Mouse (Mus musculus): Measurements from ENCODE around the gene Man2a1. TPM values are rescaled to one million over a fixed set of nuclear protein-coding genes. Genes with fewer than 3 reads are reported as not detected.

The Man2a1 gene
- polyA plus RNA-seq, 1 experiment from 2014 or later: 4.8 TPM

- Histone ChIP-seq H3K4me1 (ENCODE audit: control insufficient read depth, insufficient read depth, low read length) (no peaks in the 10 kb centered on the region), H3K4me2 (ENCODE audit: low read depth, severe bottlenecking) (no peak overlapping the region), H3K27ac (replicated peaks; ENCODE audit: low read depth, low read length) (no peak overlapping the region), H3K36me3 (ENCODE audit: control insufficient read depth, insufficient read depth, low read length) (no peaks in the 10 kb centered on the region), H3K9ac (ENCODE audit: low read length) (no peak overlapping the region), H3K4me3 (ENCODE audit: low read depth, low read length) (no peak overlapping the region), H3K9me3 (ENCODE audit: control insufficient read depth, low read length) (no peaks in the 10 kb centered on the region), H3K27me3 (ENCODE audit: control insufficient read depth, insufficient read depth, low read length) (no peaks in the 10 kb centered on the region)
- WGBS: 94% methylated on average over 11 of the region's 11 CpGs
- DNase-seq (ENCODE audit: low spot score) (no peak), ATAC-seq (ENCODE audit: insufficient number of reproducible peaks, low FRiP score, low TSS enrichment, low read depth) (no peak)
Observed at GRCm38 (mm10) chr17:64622352-64622886, 21.9 kb downstream of the Man2a1 start.

- H3K4me3 ChIP-seq (ENCODE audit: low read depth, low read length): no peak overlapping the region
- WGBS: 83% methylated on average over 15 of the region's 15 CpGs
- H3K4me1 ChIP-seq (ENCODE audit: control insufficient read depth, insufficient read depth, low read length): no peaks in the 10 kb centered on the region
- no peaks in the 10 kb centered on the region for H3K9me3 ChIP-seq (ENCODE audit: control insufficient read depth, low read length)
- no peak overlapping the region for H3K27ac ChIP-seq (replicated peaks; ENCODE audit: low read depth, low read length)
- no peak overlapping the region for H3K9ac ChIP-seq (ENCODE audit: low read length)
- H3K27me3 ChIP-seq (ENCODE audit: control insufficient read depth, insufficient read depth, low read length): no peaks in the 10 kb centered on the region
- H3K4me2 ChIP-seq (ENCODE audit: low read depth, severe bottlenecking): no peak overlapping the region
- ATAC-seq (ENCODE audit: insufficient number of reproducible peaks, low FRiP score, low TSS enrichment, low read depth) (no peak), DNase-seq (ENCODE audit: low spot score) (no peak)
- no peaks in the 10 kb centered on the region for H3K36me3 ChIP-seq (ENCODE audit: control insufficient read depth, insufficient read depth, low read length)
Observed at GRCm38 (mm10) chr17:64624439-64624838, 23.9 kb downstream of the Man2a1 start.

- no peaks in the 10 kb centered on the region for H3K9me3 ChIP-seq (ENCODE audit: control insufficient read depth, low read length)
- no peaks in the 10 kb centered on the region for H3K36me3 ChIP-seq (ENCODE audit: control insufficient read depth, insufficient read depth, low read length)
- DNase-seq (ENCODE audit: low spot score): no peak
- H3K9ac ChIP-seq (ENCODE audit: low read length): no peak overlapping the region
- no peaks in the 10 kb centered on the region for H3K27me3 ChIP-seq (ENCODE audit: control insufficient read depth, insufficient read depth, low read length)
- H3K4me2 ChIP-seq (ENCODE audit: low read depth, severe bottlenecking): no peak overlapping the region
- no peak overlapping the region for H3K27ac ChIP-seq (replicated peaks; ENCODE audit: low read depth, low read length)
- no peak overlapping the region for H3K4me3 ChIP-seq (ENCODE audit: low read depth, low read length)
- no peak for ATAC-seq (ENCODE audit: insufficient number of reproducible peaks, low FRiP score, low TSS enrichment, low read depth)
- H3K4me1 ChIP-seq (ENCODE audit: control insufficient read depth, insufficient read depth, low read length): no peaks in the 10 kb centered on the region
- 72% methylated on average over 5 of the region's 5 CpGs for WGBS
Observed at GRCm38 (mm10) chr17:64628796-64629195, 28.3 kb downstream of the Man2a1 start.

GRCm38 (mm10) chr17:64629486-64629885, 28.9 kb downstream of the Man2a1 start:
- ATAC-seq (ENCODE audit: insufficient number of reproducible peaks, low FRiP score, low TSS enrichment, low read depth): no peak

GRCm38 (mm10) chr17:64630506-64630905, 30.0 kb downstream of the Man2a1 start:
- Histone ChIP-seq H3K27me3 (ENCODE audit: control insufficient read depth, insufficient read depth, low read length) (no peaks in the 10 kb centered on the region), H3K4me3 (ENCODE audit: low read depth, low read length) (no peak overlapping the region), H3K9me3 (ENCODE audit: control insufficient read depth, low read length) (no peaks in the 10 kb centered on the region), H3K4me1 (ENCODE audit: control insufficient read depth, insufficient read depth, low read length) (no peaks in the 10 kb centered on the region), H3K27ac (replicated peaks; ENCODE audit: low read depth, low read length) (no peak overlapping the region), H3K4me2 (ENCODE audit: low read depth, severe bottlenecking) (no peak overlapping the region), H3K9ac (ENCODE audit: low read length) (no peak overlapping the region), H3K36me3 (ENCODE audit: control insufficient read depth, insufficient read depth, low read length) (no peaks in the 10 kb centered on the region)
- WGBS: 93% methylated on average over 12 of the region's 12 CpGs
- DNase-seq (ENCODE audit: low spot score): no peak
- no peak for ATAC-seq (ENCODE audit: insufficient number of reproducible peaks, low FRiP score, low TSS enrichment, low read depth)

More at GRCm38 (mm10) chr17:64629486-64629885, 28.9 kb downstream of the Man2a1 start:
- no peaks in the 10 kb centered on the region for H3K9me3 ChIP-seq (ENCODE audit: control insufficient read depth, low read length)
- H3K4me3 ChIP-seq (ENCODE audit: low read depth, low read length): no peak overlapping the region
- no peaks in the 10 kb centered on the region for H3K36me3 ChIP-seq (ENCODE audit: control insufficient read depth, insufficient read depth, low read length)
- WGBS: 78% methylated on average over 5 of the region's 5 CpGs
- DNase-seq (ENCODE audit: low spot score): no peak
- H3K27ac ChIP-seq (replicated peaks; ENCODE audit: low read depth, low read length): no peak overlapping the region
- no peak overlapping the region for H3K9ac ChIP-seq (ENCODE audit: low read length)
- no peaks in the 10 kb centered on the region for H3K4me1 ChIP-seq (ENCODE audit: control insufficient read depth, insufficient read depth, low read length)
- no peaks in the 10 kb centered on the region for H3K27me3 ChIP-seq (ENCODE audit: control insufficient read depth, insufficient read depth, low read length)
- H3K4me2 ChIP-seq (ENCODE audit: low read depth, severe bottlenecking): no peak overlapping the region

GRCm38 (mm10) chr17:64637868-64638537, 37.5 kb downstream of the Man2a1 start:
- Histone ChIP-seq H3K4me3 (ENCODE audit: low read depth, low read length) (no peak overlapping the region), H3K4me1 (ENCODE audit: control insufficient read depth, insufficient read depth, low read length) (no peaks in the 10 kb centered on the region), H3K36me3 (ENCODE audit: control insufficient read depth, insufficient read depth, low read length) (no peaks in the 10 kb centered on the region), H3K27me3 (ENCODE audit: control insufficient read depth, insufficient read depth, low read length) (no peaks in the 10 kb centered on the region), H3K9me3 (ENCODE audit: control insufficient read depth, low read length) (no peaks in the 10 kb centered on the region), H3K27ac (replicated peaks; ENCODE audit: low read depth, low read length) (no peak overlapping the region), H3K9ac (ENCODE audit: low read length) (no peak overlapping the region), H3K4me2 (ENCODE audit: low read depth, severe bottlenecking) (no peak overlapping the region)
- WGBS: 87% methylated on average over 8 of the region's 8 CpGs
- ATAC-seq (ENCODE audit: insufficient number of reproducible peaks, low FRiP score, low TSS enrichment, low read depth) (no peak), DNase-seq (ENCODE audit: low spot score) (no peak)

- no peak overlapping the region for H3K9ac ChIP-seq (ENCODE audit: low read length)
- no peak overlapping the region for H3K4me3 ChIP-seq (ENCODE audit: low read depth, low read length)
- peaks cover 2% of the 10 kb centered on the region; the same call in 1 of the 2 replicates for H3K4me1 ChIP-seq (ENCODE audit: control insufficient read depth, insufficient read depth, low read length)
- H3K4me2 ChIP-seq (ENCODE audit: low read depth, severe bottlenecking): no peak overlapping the region
- 78% methylated on average over 3 of the region's 3 CpGs for WGBS
- H3K36me3 ChIP-seq (ENCODE audit: control insufficient read depth, insufficient read depth, low read length): no peaks in the 10 kb centered on the region
- no peak overlapping the region for H3K27ac ChIP-seq (replicated peaks; ENCODE audit: low read depth, low read length)
- DNase-seq (ENCODE audit: low spot score): no peak
- H3K27me3 ChIP-seq (ENCODE audit: control insufficient read depth, insufficient read depth, low read length): no peaks in the 10 kb centered on the region
- no peaks in the 10 kb centered on the region for H3K9me3 ChIP-seq (ENCODE audit: control insufficient read depth, low read length)
- ATAC-seq (ENCODE audit: insufficient number of reproducible peaks, low FRiP score, low TSS enrichment, low read depth): no peak
Observed at GRCm38 (mm10) chr17:64641376-64641775, 40.8 kb downstream of the Man2a1 start.

- ATAC-seq (ENCODE audit: insufficient number of reproducible peaks, low FRiP score, low TSS enrichment, low read depth) (no peak), DNase-seq (ENCODE audit: low spot score) (peak; percentile 19)
- Histone ChIP-seq H3K9ac (ENCODE audit: low read length) (no peak overlapping the region), H3K27me3 (ENCODE audit: control insufficient read depth, insufficient read depth, low read length) (no peaks in the 10 kb centered on the region), H3K27ac (replicated peaks; ENCODE audit: low read depth, low read length) (no peak overlapping the region), H3K4me2 (ENCODE audit: low read depth, severe bottlenecking) (no peak overlapping the region), H3K36me3 (ENCODE audit: control insufficient read depth, insufficient read depth, low read length) (no peaks in the 10 kb centered on the region), H3K4me1 (ENCODE audit: control insufficient read depth, insufficient read depth, low read length) (peaks cover 2% of the 10 kb centered on the region; the same call in 1 of the 2 replicates), H3K9me3 (ENCODE audit: control insufficient read depth, low read length) (no peaks in the 10 kb centered on the region), H3K4me3 (ENCODE audit: low read depth, low read length) (no peak overlapping the region)
- WGBS: 34% methylated on average over 7 of the region's 7 CpGs
Observed at GRCm38 (mm10) chr17:64643644-64644043, 43.1 kb downstream of the Man2a1 start.

All from limb, embryonic 11.5 days (tissue).